Mouse (Mus musculus) liver, embryonic 14.5 days (tissue): ENCODE data around the gene Slc6a17. TPM values are rescaled to one million over a fixed set of nuclear protein-coding genes. Genes with fewer than 3 reads are reported as not detected.
A peak's percentile ranks its signal among the peaks of the same experiment; 100 is the strongest.

ENCODE experiments used
- ATAC-seq: fragments of 200-750 bp; cut with Nextera tagmentation; 2 replicates; pipeline ENCODE4 v1.8.0; 2017; ENCODE audit warnings: moderate number of reproducible peaks, mild to moderate bottlenecking, moderate library complexity; ENCODE audit not compliant: insufficient read depth
- DNase-seq, 3 experiments: peaks; one replicate each; pipeline ENCODE4 v3.0.0-alpha.2; 2012 to 2013; ENCODE audit warnings: low read depth in 3 of 3, low spot score in 3 of 3
- H3K27ac ChIP-seq: fragments of 300-500 bp; sonication (generic); 2 replicates; pipeline ENCODE4 v1.5.1; 2014; ENCODE audit warnings: moderate library complexity, mild to moderate bottlenecking, control low read depth, inconsistent platforms
- H3K27me3 ChIP-seq: fragments of 300-500 bp; sonication (generic); 2 replicates; pipeline ENCODE4 v1.6.1; 2014; ENCODE audit warnings: mild to moderate bottlenecking, low read length, moderate library complexity; ENCODE audit not compliant: control insufficient read depth, insufficient read depth
- H3K36me3 ChIP-seq: fragments of 300-500 bp; sonication (generic); replicated peaks from 2 replicates; pipeline ENCODE4 v1.6.1; 2014; ENCODE audit warnings: low read depth; ENCODE audit not compliant: control insufficient read depth, insufficient read depth
- H3K4me1 ChIP-seq, 2 experiments: fragments of 200-500 bp in 1 of 2; fragments of 300-500 bp in 1 of 2; sonication (generic) in 1 of 2; replicated peaks; 2 replicates each; pipeline ENCODE4 v1.6.1; 2012 to 2014; ENCODE audit warnings: antibody characterized with exemption in 1 of 2, inconsistent platforms in 1 of 2, low read length in 1 of 2; ENCODE audit not compliant: control insufficient read depth in 2 of 2, insufficient read depth in 2 of 2
- H3K4me2 ChIP-seq: fragments of 300-500 bp; sonication (generic); 2 replicates; pipeline ENCODE4 v1.6.1; 2014; ENCODE audit warnings: low read depth, mild to moderate bottlenecking, control low read depth, moderate library complexity
- H3K4me3 ChIP-seq, 2 experiments: fragments of 200-500 bp in 1 of 2; fragments of 300-500 bp in 1 of 2; sonication (generic) in 1 of 2; 2 replicates each; pipeline ENCODE4 v1.5.1; 2012 to 2014; ENCODE audit warnings: low read depth in 2 of 2, low read length in 2 of 2, mild to moderate bottlenecking in 2 of 2, control low read depth in 1 of 2, inconsistent platforms in 1 of 2, moderate library complexity in 1 of 2; ENCODE audit not compliant: insufficient read depth in 1 of 2
- H3K9ac ChIP-seq: fragments of 300-500 bp; sonication (generic); replicated peaks from 2 replicates; pipeline ENCODE4 v1.6.1; 2014; ENCODE audit warnings: mild to moderate bottlenecking, control low read depth, moderate library complexity
- H3K9me3 ChIP-seq: fragments of 300-500 bp; sonication (generic); 2 replicates; pipeline ENCODE4 v1.6.1; 2016; ENCODE audit warnings: low read length, mixed read lengths; ENCODE audit not compliant: control insufficient read depth
- CTCF ChIP-seq: IDR thresholded peaks from 2 replicates; pipeline ENCODE4 v1.5.1; 2016; ENCODE audit warnings: antibody characterized with exemption, low read depth, control low read depth
- EP300 ChIP-seq: IDR thresholded peaks from 2 replicates; pipeline ENCODE4 v1.6.1; 2016; ENCODE audit warnings: antibody characterized with exemption, low read depth
- WGBS: fragments of 180-500 bp; shearing (Covaris S2); extraction: QIAGEN DNeasy Blood & Tissue Kit; methylation state at CpG from one replicate; pipeline ENCODE4 v1.1.7; 2014; ENCODE audit not compliant: insufficient replicate concordance; 5-methylcytosine and 5-hydroxymethylcytosine counted together
- polyA plus RNA-seq, 2 experiments: library from polyadenylated mRNA; depleted of rRNA in 1 of 2; stranded (reverse) in 1 of 2; unstranded in 1 of 2; fragments of >200 nt; fragmentation: Nextera tagmentation in 1 of 2; extraction: Ambion mirVana in 1 of 2; gene quantifications; 2 replicates each; pipeline versions ENCODE4 v1.2.1 to v1.2.3; 2012 to 2014

Slc6a17 gene
- polyA plus RNA-seq, 2 experiments, result 0.11 to 0.15 TPM

- H3K36me3 ChIP-seq, result no peaks in the 10 kb centered on the region
- no peak for ATAC-seq
- no peak for TF ChIP-seq EP300
- 52% methylated on average over 4 of the region's 4 CpGs for WGBS
- H3K9ac ChIP-seq, result no peak overlapping the region
- no peaks in the 10 kb centered on the region for H3K9me3 ChIP-seq
- H3K27ac ChIP-seq, result no peak overlapping the region
- H3K4me3 ChIP-seq, result no peak overlapping the region
- no peak overlapping the region for H3K4me2 ChIP-seq
- no peaks in the 10 kb centered on the region for H3K4me1 ChIP-seq
- H3K27me3 ChIP-seq, result no peaks in the 10 kb centered on the region; the same call in 1 of the 2 replicates
- DNase-seq, result no peak
Measured at GRCm38 (mm10) chr3:107469059-107469458, 48.8 kb downstream of the Slc6a17 start.

GRCm38 (mm10) chr3:107468106-107468505 lies 49.7 kb downstream of the Slc6a17 start:
- Histone ChIP-seq H3K9ac (no peak overlapping the region), H3K27me3 (no peaks in the 10 kb centered on the region; the same call in 1 of the 2 replicates), H3K27ac (no peak overlapping the region), H3K9me3 (no peaks in the 10 kb centered on the region), H3K36me3 (no peaks in the 10 kb centered on the region), H3K4me1 (no peaks in the 10 kb centered on the region), H3K4me3 (no peak overlapping the region), H3K4me2 (no peak overlapping the region)
- 80% methylated on average over 11 of the region's 11 CpGs for WGBS
- no peak for ATAC-seq
- DNase-seq, result no peak
- TF ChIP-seq EP300 (no peak), CTCF (no peak)

- no peak for ATAC-seq
- no peak overlapping the region for H3K9ac ChIP-seq
- H3K27ac ChIP-seq, result no peak overlapping the region
- peak; percentile 75 for TF ChIP-seq CTCF
- no peak for TF ChIP-seq EP300
- no peaks in the 10 kb centered on the region for H3K36me3 ChIP-seq
- no peak for DNase-seq
- H3K4me1 ChIP-seq, result no peaks in the 10 kb centered on the region
- H3K4me3 ChIP-seq, result no peak overlapping the region
- H3K9me3 ChIP-seq, result no peaks in the 10 kb centered on the region
- H3K4me2 ChIP-seq, result no peak overlapping the region
- peaks cover 6% of the 10 kb centered on the region for H3K27me3 ChIP-seq
- WGBS, result 5% methylated on average over 6 of the region's 6 CpGs
Measured at GRCm38 (mm10) chr3:107466577-107466976, 51.2 kb downstream of the Slc6a17 start.

- peak; percentile 89 for TF ChIP-seq CTCF
- no peak for TF ChIP-seq EP300
- H3K4me1 ChIP-seq, result no peaks in the 10 kb centered on the region
- H3K36me3 ChIP-seq, result no peaks in the 10 kb centered on the region
- H3K9me3 ChIP-seq, result no peaks in the 10 kb centered on the region
- WGBS, result 17% methylated on average over 5 of the region's 5 CpGs
- H3K4me3 ChIP-seq, result no peak overlapping the region
- H3K9ac ChIP-seq, result no peak overlapping the region
- no peak overlapping the region for H3K27ac ChIP-seq
- peaks cover 50% of the 10 kb centered on the region for H3K27me3 ChIP-seq
- DNase-seq (peak in 2 of 3 experiments; percentile 7 to 9), ATAC-seq (no peak)
- no peak overlapping the region for H3K4me2 ChIP-seq
Measured at GRCm38 (mm10) chr3:107462160-107462559, 55.7 kb downstream of the Slc6a17 start.

GRCm38 (mm10) chr3:107459773-107460431 lies 57.9 kb downstream of the Slc6a17 start:
- Histone ChIP-seq H3K9me3 (no peaks in the 10 kb centered on the region), H3K27me3 (peaks cover 63% of the 10 kb centered on the region), H3K9ac (no peak overlapping the region), H3K4me3 (peak overlapping the region in 1 of 2 experiments; percentile 14; a peak in 1 of 4 replicates), H3K4me1 (no peaks in the 10 kb centered on the region), H3K36me3 (no peaks in the 10 kb centered on the region), H3K27ac (no peak overlapping the region), H3K4me2 (peak overlapping the region; percentile 31; the same call in 1 of the 2 replicates)
- no peak for DNase-seq
- ATAC-seq, result no peak
- under 1% methylated on average over 69 of the region's 69 CpGs for WGBS
- no peak for TF ChIP-seq CTCF
